Mouse (Mus musculus): ENCODE data around the gene Gm10322.

Gm10322 gene

GRCm38 (mm10) chr10:59589420-59589819 is 26.4 kb upstream of the Gm10322 start:
- H3K9me3 ChIP-seq (ENCODE audit: low read length) = no peaks in the 10 kb centered on the region
- TF ChIP-seq NANOG (IDR thresholded peaks at IDR 0.05; ENCODE audit: borderline replicate concordance, low read length) (no peak), POU5F1 (IDR thresholded peaks at IDR 0.05; ENCODE audit: borderline replicate concordance, low read length) (no peak), CTCF (conservative IDR thresholded peaks at IDR 0.05; ENCODE audit: low read length) (no peak)
- no peaks in the 10 kb centered on the region for H3K27me3 ChIP-seq (ENCODE audit: insufficient read depth, low read length)
- no peak overlapping the region for H3K4me3 ChIP-seq (replicated peaks; ENCODE audit: low read length)
- H3K4me1 ChIP-seq (replicated peaks; ENCODE audit: low read depth, low read length) = peaks cover 49% of the 10 kb centered on the region
- no peaks in the 10 kb centered on the region for H3K36me3 ChIP-seq (ENCODE audit: insufficient read depth, low read length)

- Histone ChIP-seq H3K4me3 (replicated peaks; ENCODE audit: low read length) (no peak overlapping the region), H3K9me3 (ENCODE audit: low read length) (no peaks in the 10 kb centered on the region), H3K4me1 (replicated peaks; ENCODE audit: low read depth, low read length) (peaks cover 51% of the 10 kb centered on the region), H3K36me3 (ENCODE audit: insufficient read depth, low read length) (no peaks in the 10 kb centered on the region), H3K27me3 (ENCODE audit: insufficient read depth, low read length) (no peaks in the 10 kb centered on the region)
- TF ChIP-seq CTCF (conservative IDR thresholded peaks at IDR 0.05; ENCODE audit: low read length) = no peak
- no peak for TF ChIP-seq POU5F1 (IDR thresholded peaks at IDR 0.05; ENCODE audit: borderline replicate concordance, low read length)
- no peak for TF ChIP-seq NANOG (IDR thresholded peaks at IDR 0.05; ENCODE audit: borderline replicate concordance, low read length)
These were observed 26.0 kb upstream of the Gm10322 start for GRCm38 (mm10) chr10:59589856-59590255.

GRCm38 (mm10) chr10:59590606-59591005 is 25.3 kb upstream of the Gm10322 start:
- peaks cover 44% of the 10 kb centered on the region for H3K4me1 ChIP-seq (replicated peaks; ENCODE audit: low read depth, low read length)
- no peaks in the 10 kb centered on the region for H3K9me3 ChIP-seq (ENCODE audit: low read length)
- no peaks in the 10 kb centered on the region for H3K36me3 ChIP-seq (ENCODE audit: insufficient read depth, low read length)
- TF ChIP-seq POU5F1 (IDR thresholded peaks at IDR 0.05; ENCODE audit: borderline replicate concordance, low read length) (no peak), NANOG (IDR thresholded peaks at IDR 0.05; ENCODE audit: borderline replicate concordance, low read length) (no peak), CTCF (conservative IDR thresholded peaks at IDR 0.05; ENCODE audit: low read length) (no peak)
- no peak overlapping the region for H3K4me3 ChIP-seq (replicated peaks; ENCODE audit: low read length)
- H3K27me3 ChIP-seq (ENCODE audit: insufficient read depth, low read length) = no peaks in the 10 kb centered on the region

GRCm38 (mm10) chr10:59593826-59594570 is 21.9 kb upstream of the Gm10322 start:
- H3K9me3 ChIP-seq (ENCODE audit: low read length) = no peaks in the 10 kb centered on the region
- TF ChIP-seq NANOG (IDR thresholded peaks at IDR 0.05; ENCODE audit: borderline replicate concordance, low read length) (no peak), CTCF (conservative IDR thresholded peaks at IDR 0.05; ENCODE audit: low read length) (no peak), POU5F1 (IDR thresholded peaks at IDR 0.05; ENCODE audit: borderline replicate concordance, low read length) (no peak)
- no peaks in the 10 kb centered on the region for H3K36me3 ChIP-seq (ENCODE audit: insufficient read depth, low read length)
- H3K4me1 ChIP-seq (replicated peaks; ENCODE audit: low read depth, low read length) = peaks cover 34% of the 10 kb centered on the region
- H3K27me3 ChIP-seq (ENCODE audit: insufficient read depth, low read length) = no peaks in the 10 kb centered on the region
- no peak overlapping the region for H3K4me3 ChIP-seq (replicated peaks; ENCODE audit: low read length)

- Histone ChIP-seq H3K27me3 (ENCODE audit: insufficient read depth, low read length) (no peaks in the 10 kb centered on the region), H3K4me1 (replicated peaks; ENCODE audit: low read depth, low read length) (peaks cover 21% of the 10 kb centered on the region), H3K4me3 (replicated peaks; ENCODE audit: low read length) (no peak overlapping the region), H3K36me3 (ENCODE audit: insufficient read depth, low read length) (no peaks in the 10 kb centered on the region), H3K9me3 (ENCODE audit: low read length) (no peaks in the 10 kb centered on the region)
- TF ChIP-seq CTCF (conservative IDR thresholded peaks at IDR 0.05; ENCODE audit: low read length) (no peak), POU5F1 (IDR thresholded peaks at IDR 0.05; ENCODE audit: borderline replicate concordance, low read length) (no peak), NANOG (IDR thresholded peaks at IDR 0.05; ENCODE audit: borderline replicate concordance, low read length) (no peak)
These were observed 15.3 kb upstream of the Gm10322 start for GRCm38 (mm10) chr10:59600516-59600915.

- no peak for TF ChIP-seq NANOG (IDR thresholded peaks at IDR 0.05; ENCODE audit: borderline replicate concordance, low read length)
- no peak for TF ChIP-seq POU5F1 (IDR thresholded peaks at IDR 0.05; ENCODE audit: borderline replicate concordance, low read length)
- TF ChIP-seq CTCF (conservative IDR thresholded peaks at IDR 0.05; ENCODE audit: low read length) = no peak
- Histone ChIP-seq H3K36me3 (ENCODE audit: insufficient read depth, low read length) (no peaks in the 10 kb centered on the region), H3K9me3 (ENCODE audit: low read length) (no peaks in the 10 kb centered on the region), H3K4me3 (replicated peaks; ENCODE audit: low read length) (no peak overlapping the region), H3K4me1 (replicated peaks; ENCODE audit: low read depth, low read length) (peaks cover 18% of the 10 kb centered on the region), H3K27me3 (ENCODE audit: insufficient read depth, low read length) (no peaks in the 10 kb centered on the region)
These were observed 13.8 kb upstream of the Gm10322 start for GRCm38 (mm10) chr10:59602043-59602442.

GRCm38 (mm10) chr10:59602891-59603290 is 13.0 kb upstream of the Gm10322 start:
- Histone ChIP-seq H3K36me3 (ENCODE audit: insufficient read depth, low read length) (no peaks in the 10 kb centered on the region), H3K4me1 (replicated peaks; ENCODE audit: low read depth, low read length) (peaks cover 13% of the 10 kb centered on the region), H3K9me3 (ENCODE audit: low read length) (no peaks in the 10 kb centered on the region), H3K27me3 (ENCODE audit: insufficient read depth, low read length) (no peaks in the 10 kb centered on the region), H3K4me3 (replicated peaks; ENCODE audit: low read length) (no peak overlapping the region)
- TF ChIP-seq CTCF (conservative IDR thresholded peaks at IDR 0.05; ENCODE audit: low read length) (no peak), NANOG (IDR thresholded peaks at IDR 0.05; ENCODE audit: borderline replicate concordance, low read length) (no peak), POU5F1 (IDR thresholded peaks at IDR 0.05; ENCODE audit: borderline replicate concordance, low read length) (no peak)

GRCm38 (mm10) chr10:59603843-59604242 is 12.0 kb upstream of the Gm10322 start:
- Histone ChIP-seq H3K36me3 (ENCODE audit: insufficient read depth, low read length) (no peaks in the 10 kb centered on the region), H3K4me3 (replicated peaks; ENCODE audit: low read length) (no peak overlapping the region), H3K4me1 (replicated peaks; ENCODE audit: low read depth, low read length) (peaks cover 13% of the 10 kb centered on the region), H3K9me3 (ENCODE audit: low read length) (no peaks in the 10 kb centered on the region), H3K27me3 (ENCODE audit: insufficient read depth, low read length) (no peaks in the 10 kb centered on the region)
- no peak for TF ChIP-seq POU5F1 (IDR thresholded peaks at IDR 0.05; ENCODE audit: borderline replicate concordance, low read length)
- TF ChIP-seq NANOG (IDR thresholded peaks at IDR 0.05; ENCODE audit: borderline replicate concordance, low read length) = no peak
- no peak for TF ChIP-seq CTCF (conservative IDR thresholded peaks at IDR 0.05; ENCODE audit: low read length)
